Mouse (Mus musculus): ENCODE measurements around the gene Lrch3. TPM values are rescaled to one million over a fixed set of nuclear protein-coding genes. Genes with fewer than 3 reads are reported as not detected.
A peak's percentile ranks its signal among the peaks of the same experiment; 100 is the strongest.

Gene Lrch3
- polyA plus RNA-seq, 1 experiment from 2014 or later = 54.2 TPM

DNA sequence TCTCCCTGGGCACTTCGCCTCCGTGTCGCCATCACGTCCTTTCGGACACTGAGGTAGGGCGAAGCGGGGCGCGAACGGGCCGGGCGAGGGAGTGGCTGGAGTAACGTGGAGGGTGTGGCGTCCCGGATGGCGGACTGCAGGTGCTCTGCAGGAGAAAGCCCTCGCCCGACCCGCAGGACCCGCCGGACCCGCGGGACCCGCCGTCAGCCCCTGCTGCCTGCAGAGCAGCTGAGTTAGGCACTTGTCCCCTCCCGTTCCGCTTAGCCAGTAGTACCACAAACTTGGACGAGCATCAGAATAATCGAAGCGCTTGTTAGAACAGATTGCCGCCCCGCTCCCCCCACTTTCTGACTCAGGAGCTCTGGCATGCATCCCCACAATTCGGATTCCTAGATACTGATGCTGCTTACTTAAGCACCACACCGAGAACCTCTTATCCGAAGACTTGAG lies 148.8 kb downstream of the Lrch3 start:
- Histone ChIP-seq H3K36me3 (ENCODE audit: control insufficient read depth, insufficient read depth, low read length) (peaks cover 8% of the 10 kb centered on the region), H3K4me3 (ENCODE audit: low read depth, low read length) (peak overlapping the region; percentile 85), H3K4me1 (replicated peaks; ENCODE audit: control insufficient read depth, insufficient read depth, low read length) (peaks cover 10% of the 10 kb centered on the region), H3K9ac (ENCODE audit: low read depth, low read length) (peak overlapping the region; percentile 80), H3K9me3 (ENCODE audit: control insufficient read depth, low read length) (no peaks in the 10 kb centered on the region), H3K4me2 (replicated peaks; ENCODE audit: low read depth, low read length) (peak overlapping the region; percentile 72), H3K27me3 (ENCODE audit: control insufficient read depth, insufficient read depth, low read length) (no peaks in the 10 kb centered on the region), H3K27ac (ENCODE audit: low read depth, low read length) (peak overlapping the region; percentile 81)
- under 1% methylated on average over 34 of the region's 35 CpGs for WGBS
- ATAC-seq (ENCODE audit: low FRiP score) (peak; percentile 75; the same call in 1 of the 2 replicates), DNase-seq (ENCODE audit: low spot score) (no peak)

- no peak overlapping the region for H3K27ac ChIP-seq (ENCODE audit: low read depth, low read length)
Observed at GRCm38 (mm10) chr16:33063267-33063666, 149.4 kb downstream of the Lrch3 start.

DNA sequence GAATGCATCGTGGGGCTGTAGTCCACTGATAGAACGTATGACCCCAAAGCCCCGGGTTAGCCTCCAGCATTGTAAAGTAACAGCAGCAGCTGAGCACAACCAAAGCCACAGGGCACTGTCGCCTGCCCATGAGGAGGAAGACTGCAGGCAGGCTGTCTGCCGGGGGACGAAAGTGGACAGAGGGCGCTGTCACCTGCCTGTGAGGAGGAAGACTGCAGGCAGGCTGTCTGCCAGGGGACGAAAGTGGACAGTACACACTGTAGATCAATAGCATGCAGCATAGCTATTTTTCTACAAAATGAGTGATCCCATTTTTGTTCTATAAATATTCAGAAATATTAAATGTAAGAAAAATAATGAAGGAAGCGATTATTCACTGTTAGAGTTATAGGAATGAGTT lies 150.7 kb downstream of the Lrch3 start:
- 66% methylated on average over 9 of the region's 9 CpGs for WGBS
- no peak overlapping the region for H3K9ac ChIP-seq (ENCODE audit: low read depth, low read length)
- H3K27ac ChIP-seq (ENCODE audit: low read depth, low read length) = no peak overlapping the region
- no peak for DNase-seq (ENCODE audit: low spot score)
- no peaks in the 10 kb centered on the region for H3K9me3 ChIP-seq (ENCODE audit: control insufficient read depth, low read length)
- no peak for ATAC-seq (ENCODE audit: low FRiP score)
- H3K4me3 ChIP-seq (ENCODE audit: low read depth, low read length) = no peak overlapping the region
- peaks cover 4% of the 10 kb centered on the region for H3K36me3 ChIP-seq (ENCODE audit: control insufficient read depth, insufficient read depth, low read length)
- H3K27me3 ChIP-seq (ENCODE audit: control insufficient read depth, insufficient read depth, low read length) = no peaks in the 10 kb centered on the region
- H3K4me1 ChIP-seq (replicated peaks; ENCODE audit: control insufficient read depth, insufficient read depth, low read length) = peaks cover 6% of the 10 kb centered on the region; the same call in 1 of the 2 replicates
- H3K4me2 ChIP-seq (replicated peaks; ENCODE audit: low read depth, low read length) = no peak overlapping the region

More at GRCm38 (mm10) chr16:33063267-33063666, 149.4 kb downstream of the Lrch3 start:
- DNase-seq (ENCODE audit: low spot score) (peak; percentile 17), ATAC-seq (ENCODE audit: low FRiP score) (no peak)
- Histone ChIP-seq H3K36me3 (ENCODE audit: control insufficient read depth, insufficient read depth, low read length) (peaks cover 8% of the 10 kb centered on the region), H3K9me3 (ENCODE audit: control insufficient read depth, low read length) (no peaks in the 10 kb centered on the region), H3K27me3 (ENCODE audit: control insufficient read depth, insufficient read depth, low read length) (no peaks in the 10 kb centered on the region), H3K9ac (ENCODE audit: low read depth, low read length) (peak overlapping the region; percentile 80; the same call in 1 of the 2 replicates), H3K4me3 (ENCODE audit: low read depth, low read length) (peak overlapping the region; percentile 85), H3K4me1 (replicated peaks; ENCODE audit: control insufficient read depth, insufficient read depth, low read length) (peaks cover 6% of the 10 kb centered on the region; the same call in 1 of the 2 replicates), H3K4me2 (replicated peaks; ENCODE audit: low read depth, low read length) (peak overlapping the region; percentile 72)
- 31% methylated on average over 7 of the region's 7 CpGs for WGBS

Other genes with a start within 250 kb of the Lrch3 start
- gene Muc4, start 178.2 kb upstream of the Lrch3 start, polyA plus RNA-seq (2014; fragmentation: Nextera tagmentation; extraction: Ambion mirVana) = 0.11 and 0.22 TPM in 2 replicates
- gene Muc20, start 116.7 kb upstream of the Lrch3 start, polyA plus RNA-seq (2014; fragmentation: Nextera tagmentation; extraction: Ambion mirVana) = not detected in 2 replicates
- not detected in 2 replicates for gene Smbd1, start 103.6 kb upstream of the Lrch3 start, polyA plus RNA-seq (2014; fragmentation: Nextera tagmentation; extraction: Ambion mirVana)
- 137 and 141 TPM in 2 replicates for gene Fyttd1, start 36.6 kb upstream of the Lrch3 start, polyA plus RNA-seq (2014; fragmentation: Nextera tagmentation; extraction: Ambion mirVana)
- gene Rubcn, start 36.3 kb upstream of the Lrch3 start, polyA plus RNA-seq (2014; fragmentation: Nextera tagmentation; extraction: Ambion mirVana) = 12.5 and 13.1 TPM in 2 replicates
- gene Iqcg, start 142.1 kb downstream of the Lrch3 start, polyA plus RNA-seq (2014; fragmentation: Nextera tagmentation; extraction: Ambion mirVana) = 7.7 and 8.0 TPM in 2 replicates
- 774 and 789 TPM in 2 replicates for gene Rpl35a, start 142.4 kb downstream of the Lrch3 start, polyA plus RNA-seq (2014; fragmentation: Nextera tagmentation; extraction: Ambion mirVana)
- 3.1 and 4.6 TPM in 2 replicates for gene Lmln, start 148.4 kb downstream of the Lrch3 start, polyA plus RNA-seq (2014; fragmentation: Nextera tagmentation; extraction: Ambion mirVana)